Mouse (Mus musculus): ENCODE measurements at regions not wholly inside any gene's neighbourhood (a gene's known extent, or its start where the extent isn't known, plus 50 kb on each side); places are given as distances from the start of the nearest gene placed in this dataset.
"Not testable (repeated sequence)": the region's sequence is repeated elsewhere in the genome, so short reads cannot be mapped to it uniquely, and the experiment has no call there.

- intact Hi-C loops (cut with DNase I), result no loop called here
- DNase-seq (ENCODE audit: low spot score), result no peak
These were observed 982.4 kb downstream of the Car8 start for GRCm38 (mm10) chr4:7256486-7256885.

- intact Hi-C loops (cut with DNase I), result no loop called here
- no peak for DNase-seq (ENCODE audit: low spot score)
These were observed 985.2 kb downstream of the Car8 start for GRCm38 (mm10) chr4:7253616-7254015.

GRCm38 (mm10) chr4:7251641-7252040 is 987.2 kb downstream of the Car8 start:
- intact Hi-C loops (cut with DNase I), result no loop called here

GRCm38 (mm10) chr4:7247816-7248215 is 991.0 kb downstream of the Car8 start:
- intact Hi-C loops (cut with DNase I), result no loop called here
- no peak for DNase-seq (ENCODE audit: low spot score)

More at GRCm38 (mm10) chr4:7251641-7252040, 987.2 kb downstream of the Car8 start:
- DNase-seq (ENCODE audit: low spot score), result no peak

- DNase-seq (ENCODE audit: low spot score), result no peak
- intact Hi-C loops (cut with DNase I), result no loop called here
These were observed 991.6 kb downstream of the Car8 start for GRCm38 (mm10) chr4:7247244-7247643.

DNA sequence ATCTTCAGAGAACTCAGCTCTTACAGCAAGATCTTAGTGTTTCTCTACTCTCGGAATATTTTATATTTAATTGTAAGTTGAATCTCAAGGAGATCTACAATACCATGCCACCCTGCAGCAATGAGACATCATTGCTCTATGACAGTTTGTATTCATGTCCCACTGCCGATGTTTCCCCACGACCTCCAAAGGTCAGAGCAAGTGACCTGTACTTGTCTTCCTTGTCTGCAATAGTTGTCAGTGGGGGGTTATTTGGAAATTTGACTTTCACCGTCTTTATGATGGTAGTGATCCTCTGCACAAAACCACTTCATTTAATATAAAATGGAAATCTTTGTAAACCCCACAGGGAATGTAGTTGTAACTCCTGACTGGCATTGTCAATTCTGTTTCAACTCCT is 992.0 kb downstream of the Car8 start:
- no peak for DNase-seq (ENCODE audit: low spot score)
- intact Hi-C loops (cut with DNase I), result no loop called here

DNA sequence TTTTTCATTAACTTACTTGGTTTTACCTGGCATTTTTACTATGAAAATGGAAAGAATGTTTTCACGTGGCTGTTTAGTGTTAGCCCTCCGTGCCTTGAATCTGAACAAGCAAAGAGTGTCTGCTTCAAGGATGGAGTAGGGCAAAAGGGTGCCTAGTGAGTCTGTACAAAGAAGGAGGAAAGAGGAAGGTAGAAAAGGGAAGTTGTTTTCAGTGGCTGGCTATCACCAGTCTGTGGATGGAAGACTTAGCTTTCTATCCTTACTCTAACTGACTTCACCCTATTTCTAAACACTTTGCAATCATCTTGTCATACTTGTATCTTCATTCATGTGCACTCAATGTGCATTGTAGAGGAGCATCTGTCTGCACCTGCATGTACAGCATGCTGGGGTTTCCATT is 993.2 kb downstream of the Car8 start:
- DNase-seq (ENCODE audit: low spot score), result no peak
- intact Hi-C loops (cut with DNase I), result no loop called here

- intact Hi-C loops (cut with DNase I), result no loop called here
- DNase-seq (ENCODE audit: low spot score), result no peak
These were observed 1001.0 kb downstream of the Car8 start for GRCm38 (mm10) chr4:7237848-7238247.

DNA sequence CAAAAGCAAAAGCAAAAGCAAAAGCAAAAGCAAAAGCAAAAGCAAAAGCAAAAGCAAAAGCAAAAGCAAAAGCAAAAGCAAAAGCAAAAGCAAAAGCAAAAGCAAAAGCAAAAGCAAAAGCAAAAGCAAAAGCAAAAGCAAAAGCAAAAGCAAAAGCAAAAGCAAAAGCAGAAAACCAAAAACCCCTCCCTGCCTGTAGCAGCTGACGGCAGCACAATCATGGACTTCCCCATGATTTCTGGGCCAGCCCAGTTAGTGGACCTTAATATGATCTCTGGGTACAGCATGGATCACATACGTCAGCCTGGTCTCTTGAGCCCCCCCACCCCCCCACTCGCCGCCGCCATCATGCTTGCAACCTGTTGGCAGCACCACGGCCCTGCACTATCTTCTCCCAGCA is 1004.3 kb downstream of the Car8 start:
- DNase-seq (ENCODE audit: low spot score); intact Hi-C loops (cut with DNase I): not testable (repeated sequence)

DNA sequence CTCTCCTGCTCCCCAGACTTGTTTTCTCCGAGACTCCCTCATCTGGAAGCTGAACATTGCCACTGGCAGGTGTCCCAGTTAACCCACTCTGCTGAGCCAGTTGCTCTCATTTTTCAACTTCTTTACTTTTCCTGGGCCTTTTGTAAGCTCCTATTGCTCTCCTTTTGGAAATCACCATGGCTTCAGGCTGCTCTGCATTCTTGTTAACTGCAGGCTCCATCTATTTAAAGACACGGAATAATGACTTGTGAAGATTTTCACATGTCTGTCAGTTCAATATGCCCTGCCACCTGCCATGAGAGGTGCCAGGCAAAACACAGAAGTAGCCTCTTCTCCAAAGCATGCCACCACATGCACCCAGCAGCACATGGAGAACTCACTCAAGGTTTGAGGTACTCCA is 1009.9 kb downstream of the Car8 start:
- intact Hi-C loops (cut with DNase I), result no loop called here
- DNase-seq (ENCODE audit: low spot score), result no peak

DNA sequence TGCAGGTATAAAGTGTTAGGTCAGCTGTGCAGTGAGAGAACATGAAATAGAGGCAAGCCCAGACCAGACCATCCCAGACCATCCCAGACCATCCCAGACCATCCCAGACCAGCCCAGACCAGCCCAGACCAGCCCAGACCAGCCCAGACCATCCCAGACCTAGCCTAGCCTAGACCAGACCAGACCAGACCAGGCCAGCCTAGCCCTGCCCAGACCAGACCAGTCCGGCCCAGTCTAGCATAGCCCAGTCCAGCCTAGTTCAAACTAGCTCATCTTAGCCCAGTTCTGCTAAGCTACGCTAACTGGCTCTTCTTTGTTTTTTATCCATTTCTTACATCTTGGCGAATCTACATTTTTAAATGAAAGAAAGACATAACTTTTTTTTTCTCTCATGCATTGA is 1015.9 kb downstream of the Car8 start:
- no peak for DNase-seq (ENCODE audit: low spot score)
- intact Hi-C loops (cut with DNase I), result no loop called here

DNA sequence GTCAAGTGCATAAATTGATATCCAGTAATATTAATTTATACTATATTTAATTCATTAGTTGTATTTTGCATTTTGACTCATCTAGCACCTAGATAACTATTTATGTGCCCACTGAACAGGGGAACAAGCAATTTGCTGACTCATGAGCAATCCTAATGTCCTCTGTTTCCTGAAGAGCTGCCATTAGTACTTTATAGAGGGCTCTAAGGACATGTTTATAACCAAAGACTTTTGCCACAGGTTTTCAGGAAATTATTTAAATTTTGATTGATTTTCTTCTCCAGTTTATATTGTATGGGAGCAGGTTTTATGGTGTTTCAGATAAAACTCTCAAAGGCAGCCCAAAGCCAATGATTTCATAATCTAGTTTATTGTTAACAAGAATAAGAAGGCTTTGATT is 1018.4 kb downstream of the Car8 start:
- DNase-seq (ENCODE audit: low spot score), result no peak
- intact Hi-C loops (cut with DNase I), result no loop called here

DNA sequence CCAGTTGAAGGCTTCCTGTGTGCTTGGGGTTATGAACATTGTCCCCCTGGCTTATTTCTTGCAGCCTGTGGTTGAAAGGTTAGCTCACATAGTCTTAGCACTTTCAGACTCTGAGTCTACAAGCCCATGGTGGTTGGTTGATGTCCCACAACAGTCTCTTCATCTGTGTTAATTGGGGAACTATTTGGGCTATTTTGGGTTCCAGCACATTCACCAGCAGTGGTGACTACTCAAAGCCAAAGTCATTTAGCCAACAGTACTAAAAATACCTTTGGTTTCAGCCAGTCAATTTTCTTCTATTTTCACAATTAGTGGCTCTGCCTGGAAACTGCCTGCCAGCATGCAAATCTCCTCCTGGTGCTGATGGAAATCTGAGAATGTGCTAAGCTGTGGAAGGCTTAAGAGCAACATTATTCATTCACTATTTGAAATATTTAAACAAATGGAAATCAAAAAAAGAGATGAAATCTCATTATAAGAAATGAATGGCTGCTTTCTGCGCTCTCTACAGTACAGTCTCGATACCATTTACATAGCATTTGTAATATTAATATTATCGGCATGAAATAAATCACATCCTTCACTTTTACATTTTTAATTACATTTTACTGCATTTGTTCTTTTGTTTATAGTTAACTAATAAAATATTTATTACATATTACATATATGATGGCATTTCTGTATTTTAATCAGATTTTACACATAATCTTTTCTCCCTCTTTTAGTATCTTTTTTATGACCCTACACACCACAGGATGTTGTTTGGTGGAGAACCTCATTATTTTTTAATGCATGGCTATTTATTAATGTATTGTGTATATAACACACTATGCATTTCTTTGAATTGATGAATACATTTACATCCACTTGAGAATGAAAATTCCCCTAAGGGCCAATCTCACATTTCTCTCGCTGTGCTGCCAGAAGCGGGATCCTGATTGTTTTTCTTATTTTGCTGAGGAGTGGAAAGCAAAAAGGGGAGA is 1023.5 kb downstream of the Car8 start:
- no peak for DNase-seq (ENCODE audit: low spot score)
- intact Hi-C loops (cut with DNase I), result no loop called here

- intact Hi-C loops (cut with DNase I), result no loop called here
- DNase-seq (ENCODE audit: low spot score), result no peak
These were observed 1031.9 kb downstream of the Car8 start for GRCm38 (mm10) chr4:7206987-7207386.

GRCm38 (mm10) chr4:7201816-7202215 is 1037.0 kb downstream of the Car8 start:
- intact Hi-C loops (cut with DNase I), result no loop called here
- no peak for DNase-seq (ENCODE audit: low spot score)

- no peak for DNase-seq (ENCODE audit: low spot score)
- intact Hi-C loops (cut with DNase I), result no loop called here
These were observed 1038.9 kb downstream of the Car8 start for GRCm38 (mm10) chr4:7199941-7200340.

DNA sequence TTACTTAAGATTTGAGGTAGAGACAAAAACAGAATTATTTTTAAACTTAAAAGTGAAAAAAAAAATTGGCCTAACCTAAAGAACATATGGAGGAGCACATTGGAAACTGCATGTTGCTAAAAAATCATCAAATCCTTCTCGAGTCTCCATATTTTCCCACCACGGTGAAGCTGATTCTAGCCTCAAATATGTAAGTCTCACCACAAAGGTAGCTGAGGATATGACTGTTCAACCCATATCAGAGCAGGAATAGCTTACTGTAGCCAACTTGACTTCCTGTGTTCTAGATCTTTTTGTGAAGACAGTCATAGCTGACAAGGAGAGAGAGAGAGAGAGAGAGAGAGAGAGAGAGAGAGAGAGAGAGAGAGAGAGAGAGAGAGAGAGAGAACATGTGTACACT is 1039.8 kb downstream of the Car8 start:
- intact Hi-C loops (cut with DNase I), result no loop called here
- no peak for DNase-seq (ENCODE audit: low spot score)

DNA sequence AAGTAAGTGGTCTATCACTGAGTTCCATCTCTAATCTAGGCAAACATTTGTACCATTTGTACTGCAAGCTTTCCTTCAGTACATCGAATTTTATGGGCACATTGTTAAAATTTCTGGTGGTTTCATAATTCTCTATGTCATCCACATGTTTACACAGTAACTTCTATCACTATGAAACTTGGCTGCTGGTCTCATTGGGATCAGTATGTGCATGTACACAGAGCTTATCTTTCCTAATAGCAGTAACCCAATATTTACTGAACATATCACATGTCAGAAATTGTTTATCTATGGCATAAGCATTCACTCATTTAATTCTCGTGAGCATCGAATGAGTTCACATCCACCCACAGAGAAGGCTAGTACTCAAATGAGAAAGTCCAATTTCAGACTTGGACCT is 1042.3 kb downstream of the Car8 start:
- intact Hi-C loops (cut with DNase I), result no loop called here
- no peak for DNase-seq (ENCODE audit: low spot score)

DNA sequence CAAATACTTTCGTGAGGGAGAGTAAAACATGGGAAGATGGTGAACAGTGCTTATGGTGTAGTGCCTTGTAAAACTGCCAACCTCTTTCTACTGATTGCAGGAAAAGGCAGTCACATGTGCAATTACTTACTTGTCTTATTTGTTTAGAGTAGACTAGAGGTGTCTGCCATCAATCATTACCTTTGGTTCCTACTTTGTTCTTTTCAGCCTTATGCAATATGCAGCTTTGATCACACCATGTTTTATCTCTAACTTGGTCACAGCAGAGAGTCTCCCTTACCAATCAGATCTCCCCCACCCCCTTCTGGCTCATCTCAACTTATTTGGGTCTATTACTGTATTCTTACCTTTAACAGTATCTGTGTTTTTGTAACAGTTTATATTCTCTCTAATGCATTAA is 1043.2 kb downstream of the Car8 start:
- no peak for DNase-seq (ENCODE audit: low spot score)
- intact Hi-C loops (cut with DNase I), result no loop called here

DNA sequence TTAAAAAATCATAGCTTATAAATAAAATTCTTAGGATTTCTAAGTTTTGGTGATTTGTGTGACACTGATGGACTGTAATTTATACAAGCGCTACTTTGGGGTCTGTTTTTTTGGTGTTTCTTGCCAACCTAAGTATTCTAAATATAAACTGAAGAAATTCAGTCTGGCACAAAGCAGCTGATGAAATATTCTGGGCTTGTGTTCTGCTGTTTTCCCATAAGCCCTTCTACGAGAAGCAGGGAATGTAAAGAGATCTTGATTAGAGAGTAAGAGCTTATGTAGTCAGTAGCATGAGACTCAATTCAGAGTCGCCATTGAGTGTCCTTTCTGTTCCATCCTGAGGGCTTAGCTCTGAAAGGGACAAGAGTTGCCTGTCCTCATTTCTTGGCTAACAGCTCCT is 1046.9 kb downstream of the Car8 start:
- intact Hi-C loops (cut with DNase I), result no loop called here
- no peak for DNase-seq (ENCODE audit: low spot score)

DNA sequence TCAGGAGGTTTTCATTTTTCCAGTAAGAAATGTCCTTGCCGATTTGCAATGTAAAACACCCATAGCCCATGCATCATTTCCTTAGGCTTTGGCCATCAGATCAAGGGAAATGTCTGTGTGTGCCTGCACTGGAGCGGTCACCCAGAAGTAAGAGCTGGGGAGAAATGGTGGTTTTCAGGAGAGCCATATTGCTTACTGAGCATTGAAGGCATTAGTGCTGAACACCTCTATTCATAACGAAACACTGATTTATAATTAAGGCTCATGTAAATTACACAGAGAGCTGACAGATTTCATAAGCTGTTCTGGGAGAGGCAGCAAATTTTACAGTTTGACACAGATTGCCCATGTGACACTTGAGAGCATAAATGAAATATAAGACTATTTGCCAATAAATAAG is 1047.6 kb downstream of the Car8 start:
- DNase-seq (ENCODE audit: low spot score), result no peak
- intact Hi-C loops (cut with DNase I), result no loop called here

DNA sequence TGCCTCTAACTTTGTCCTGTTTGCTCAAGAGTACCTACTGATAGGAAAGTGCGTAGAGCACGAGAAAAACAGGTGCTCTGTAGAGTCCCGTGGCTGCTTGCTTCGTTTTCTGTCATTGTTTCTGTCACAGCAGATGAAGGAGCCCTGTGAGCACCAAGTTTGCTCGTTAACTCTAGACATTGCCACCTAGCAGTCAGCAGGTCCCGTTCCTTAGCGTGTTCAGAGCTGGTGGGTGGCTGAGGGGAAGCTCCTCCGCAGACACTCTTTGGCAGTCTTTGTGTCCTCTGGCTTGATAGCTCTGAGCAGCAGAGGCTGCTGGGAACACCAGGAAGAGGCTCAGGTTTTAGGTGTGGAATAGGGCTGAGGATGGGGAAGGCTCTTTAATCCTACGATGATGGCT is 1063.8 kb downstream of the Car8 start:
- intact Hi-C loops (cut with DNase I), result no loop called here
- DNase-seq (ENCODE audit: low spot score), result no peak

Data from heart, postnatal 25 days (tissue).